Mouse (Mus musculus) lung, postnatal 10 days (tissue): ENCODE measurements at regions not wholly inside any gene's neighbourhood (a gene's known extent, or its start where the extent isn't known, plus 50 kb on each side); places are given as distances from the start of the nearest gene placed in this dataset.
"Not testable (repeated sequence)": the region's sequence is repeated elsewhere in the genome, so short reads cannot be mapped to it uniquely, and the experiment has no call there.

Experiments used
- DNase-seq: peaks from one replicate; pipeline ENCODE4 v3.0.0; 2021

DNA sequence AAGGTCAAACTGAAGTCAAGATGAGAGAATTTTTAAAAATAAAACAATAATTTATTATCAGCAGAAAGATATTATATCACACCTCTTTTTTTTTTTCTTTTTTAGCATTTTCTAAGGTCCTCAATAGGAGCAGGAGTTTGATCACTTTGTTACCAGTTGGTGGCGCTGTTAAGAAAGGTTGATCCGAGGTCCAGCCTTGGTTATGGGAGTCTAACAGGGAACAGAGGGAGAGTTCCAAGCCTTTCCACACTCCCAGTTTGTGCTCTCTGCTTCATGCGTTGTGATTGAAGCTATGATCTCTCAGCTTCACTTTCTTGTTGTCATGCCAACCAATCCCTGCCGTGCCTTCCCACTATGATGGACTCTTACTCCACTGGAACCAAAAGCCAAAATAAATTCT, 83.8 kb downstream of the Fam174a start:
- DNase-seq, result peak; percentile 40

DNA sequence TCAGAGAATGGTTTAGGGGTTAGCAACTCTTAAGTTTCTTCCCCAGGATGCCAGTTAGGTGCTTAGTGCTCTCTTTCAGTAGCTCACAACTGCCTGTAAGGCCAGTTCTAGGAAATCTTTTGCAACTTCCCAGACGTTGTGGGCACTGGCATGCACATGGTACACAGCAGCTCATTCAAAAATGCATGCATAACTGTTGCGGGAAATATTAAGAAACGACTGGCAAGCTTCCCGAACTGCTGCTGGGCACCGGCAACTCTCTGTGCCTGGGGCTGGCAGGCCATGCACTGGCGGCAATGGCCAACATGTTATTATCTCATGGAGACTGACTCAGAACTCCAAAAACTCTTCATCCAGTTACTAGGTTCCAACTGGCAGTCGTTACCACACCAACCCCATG, 86.3 kb downstream of the Fam174a start:
- no peak for DNase-seq

DNA sequence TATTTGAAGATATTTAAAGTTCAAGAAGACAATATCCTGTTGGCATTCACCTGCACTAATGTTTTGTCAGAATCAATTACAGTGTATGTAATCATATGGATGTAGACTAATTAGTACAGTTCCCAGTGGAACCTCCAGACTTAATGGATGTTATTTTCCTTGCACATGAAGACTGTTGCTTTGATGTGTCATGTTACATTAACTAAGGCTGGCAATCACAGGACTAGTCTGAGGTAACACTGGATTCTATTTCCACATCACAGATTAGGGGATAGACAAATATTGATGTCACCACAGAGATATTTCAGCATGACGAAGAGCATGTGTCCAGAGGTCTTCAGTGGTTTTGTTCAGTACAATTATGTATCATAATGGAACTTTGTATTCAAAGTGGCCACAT, 108.8 kb downstream of the Fam174a start:
- DNase-seq, result no peak

DNA sequence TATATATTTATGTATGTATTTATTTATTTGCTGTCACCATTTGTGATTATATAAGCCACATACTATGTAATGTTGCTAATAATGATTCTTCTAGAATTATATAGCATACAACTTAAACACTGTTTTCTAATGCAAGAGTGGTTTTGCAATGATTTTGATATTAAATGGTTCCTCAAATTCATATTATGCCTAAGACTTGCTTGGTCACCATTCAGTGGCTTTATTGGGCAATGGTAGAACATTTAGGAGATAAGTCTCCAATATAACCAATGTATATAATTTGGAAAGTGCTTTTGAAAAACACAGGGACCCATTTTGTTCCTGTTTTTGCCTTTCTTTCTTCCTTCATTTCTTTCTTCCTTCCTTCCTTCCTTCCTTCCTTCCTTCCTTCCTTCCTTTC, 112.0 kb downstream of the Fam174a start:
- no peak for DNase-seq

DNA sequence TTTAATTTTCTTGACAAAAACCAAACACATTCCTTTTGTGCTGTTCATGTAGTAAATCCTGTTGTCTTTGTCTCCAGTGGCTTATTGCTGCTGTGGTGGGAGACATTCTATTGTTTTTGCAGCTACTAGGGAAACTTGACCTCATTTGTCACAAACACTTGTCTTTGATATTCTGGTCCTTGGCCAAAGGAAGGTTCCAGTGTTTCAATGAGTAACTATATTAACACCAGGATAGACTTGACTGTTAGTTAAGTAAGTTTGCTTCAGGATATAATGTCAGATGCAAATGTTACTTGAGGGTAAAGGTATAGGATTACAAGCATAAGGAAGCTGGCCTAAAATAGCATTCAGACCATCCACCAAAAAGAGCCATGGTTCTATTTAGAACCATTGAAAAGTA, 123.7 kb downstream of the Fam174a start:
- DNase-seq, result no peak

DNA sequence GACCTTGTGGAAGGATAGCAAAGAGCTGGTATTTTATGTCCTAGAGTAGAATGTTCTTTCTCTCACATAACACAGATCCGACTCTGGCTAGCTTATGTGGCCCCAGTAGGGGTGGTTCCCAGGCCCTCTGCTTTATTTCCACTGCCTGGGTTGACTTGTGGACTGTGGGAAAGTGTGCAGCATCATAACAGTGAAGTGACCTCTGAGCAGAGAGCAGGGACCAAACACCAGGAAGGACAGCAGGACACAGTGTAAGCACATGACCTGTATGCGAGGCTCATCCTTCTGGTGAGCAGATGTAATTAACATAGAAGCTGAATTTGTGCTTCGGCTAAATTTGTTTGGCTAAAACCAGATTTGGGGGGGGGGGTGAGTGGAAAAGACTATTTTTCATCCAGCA, 132.1 kb downstream of the Fam174a start:
- no peak for DNase-seq

DNA sequence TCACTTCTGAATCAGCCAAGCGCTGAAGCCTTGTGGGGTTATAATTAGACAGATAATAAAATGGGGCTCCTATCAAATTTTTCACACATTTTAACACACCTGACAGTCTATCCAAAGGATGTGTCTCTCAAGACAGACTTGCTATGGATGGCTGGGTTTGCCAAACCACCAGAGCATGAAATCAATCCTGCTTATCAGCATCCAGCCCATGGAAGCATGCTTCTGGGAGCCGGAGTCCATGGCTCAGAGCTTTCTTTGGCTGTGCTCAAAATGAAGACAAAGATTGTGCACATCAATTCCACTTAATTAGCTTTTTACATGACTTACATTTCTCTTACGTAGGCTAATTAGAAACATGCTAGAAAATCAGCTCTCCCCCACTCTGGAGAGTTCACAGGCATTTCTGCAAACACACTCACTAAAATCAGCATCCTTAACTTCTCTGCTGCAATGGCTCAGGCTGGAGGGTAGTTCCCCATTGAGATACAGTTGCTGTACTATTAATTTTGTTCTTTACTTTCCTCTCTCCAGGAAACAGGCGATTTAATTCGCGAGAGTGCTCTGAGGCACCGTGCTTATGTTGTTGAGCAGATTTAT, 135.6 kb downstream of the Fam174a start:
- no peak for DNase-seq

DNA sequence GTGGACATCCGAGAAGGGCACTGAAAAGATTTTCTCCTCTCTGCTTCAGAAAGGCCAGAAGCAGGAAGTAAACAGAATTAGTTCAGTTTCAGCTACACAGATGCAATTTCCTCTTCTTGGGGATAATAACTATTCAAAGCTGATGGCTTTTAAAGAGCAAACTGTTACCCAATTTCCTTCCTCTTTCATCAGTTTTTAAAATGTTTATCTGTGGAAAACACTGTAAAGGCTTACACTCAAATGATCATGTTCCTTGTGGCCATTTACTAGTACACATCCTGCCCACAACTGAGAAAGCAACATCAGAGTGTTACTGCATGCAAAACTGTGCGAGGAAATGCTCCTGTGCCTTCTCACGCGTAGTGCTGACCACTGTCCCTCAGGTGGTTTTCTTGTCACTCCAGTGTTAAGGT, 137.5 kb downstream of the Fam174a start:
- no peak for DNase-seq

DNA sequence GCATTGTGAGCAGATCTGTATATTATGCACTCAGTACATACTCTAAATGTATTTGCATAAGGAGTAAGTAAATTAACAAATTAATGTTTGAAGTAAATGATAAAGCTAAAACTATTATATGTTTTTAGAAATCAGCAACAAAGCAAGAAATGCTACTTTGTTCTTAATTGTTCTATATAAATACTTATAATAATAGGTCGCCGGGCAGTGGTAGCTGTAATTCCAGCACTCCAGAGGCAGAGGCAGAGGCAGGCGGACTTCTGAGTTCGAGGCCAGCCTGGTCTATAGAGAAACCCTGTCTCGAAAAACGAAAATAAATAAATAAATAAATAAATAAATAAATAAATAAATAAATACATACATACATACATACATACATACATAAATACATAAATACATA, 138.3 kb downstream of the Fam174a start:
- peak; percentile 57 for DNase-seq

DNA sequence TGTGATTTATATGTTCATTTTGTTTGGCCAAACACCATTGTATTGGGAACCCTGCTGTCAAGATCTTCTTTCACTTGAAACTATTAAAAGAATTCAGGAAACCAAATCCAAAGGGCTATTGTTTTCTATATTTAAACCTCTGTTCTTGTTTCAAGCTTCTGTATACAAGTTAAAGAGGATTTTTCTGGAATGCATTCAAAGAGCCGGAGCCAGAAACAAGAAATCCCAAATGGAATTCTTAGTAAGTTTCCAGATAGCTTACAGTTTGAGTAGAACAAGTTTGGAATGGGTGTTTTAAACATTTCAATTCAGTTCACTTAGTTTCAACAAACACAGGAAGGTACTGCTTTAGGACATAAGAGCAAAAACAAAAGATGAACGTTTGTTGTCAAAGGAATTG, 140.8 kb downstream of the Fam174a start:
- peak; percentile 5 for DNase-seq

DNA sequence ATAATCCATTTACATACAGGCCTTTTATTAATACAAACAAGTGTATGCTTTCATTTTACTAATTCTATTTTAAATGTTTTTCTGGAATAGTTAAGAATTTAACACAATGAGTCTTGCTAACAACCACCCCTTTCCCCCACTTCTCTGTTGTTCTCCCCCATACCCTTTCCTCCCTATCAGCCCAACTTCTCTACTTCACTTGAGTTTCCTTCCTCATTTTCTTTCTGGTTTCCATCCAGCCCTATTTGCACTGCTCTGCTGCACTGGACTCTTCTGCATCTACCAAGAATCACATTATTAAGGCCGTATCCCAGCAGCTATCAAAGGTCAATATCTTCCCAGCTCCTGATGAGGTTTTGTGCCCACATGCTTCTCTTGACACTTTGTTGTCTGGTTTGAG, 145.9 kb downstream of the Fam174a start:
- no peak for DNase-seq

DNA sequence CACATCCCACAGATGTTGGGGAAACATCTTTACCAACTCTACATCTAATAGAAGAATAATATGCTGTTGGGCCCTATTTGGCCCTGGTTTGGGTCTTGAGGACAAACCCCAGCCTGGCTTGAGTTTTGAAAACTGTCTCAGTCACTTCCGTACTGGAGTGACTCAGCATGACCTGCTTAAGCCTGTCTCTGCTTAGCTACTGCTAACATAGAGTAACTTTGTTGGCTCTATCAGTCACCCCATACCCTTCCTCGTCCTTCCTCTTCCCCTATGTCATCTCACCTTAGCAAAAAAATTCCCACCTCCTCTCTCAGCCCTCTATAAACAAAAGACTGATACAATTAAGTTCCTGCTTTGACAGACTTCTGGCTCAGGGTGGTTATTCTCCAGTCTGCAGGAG, 154.7 kb downstream of the Fam174a start:
- DNase-seq, result no peak

DNA sequence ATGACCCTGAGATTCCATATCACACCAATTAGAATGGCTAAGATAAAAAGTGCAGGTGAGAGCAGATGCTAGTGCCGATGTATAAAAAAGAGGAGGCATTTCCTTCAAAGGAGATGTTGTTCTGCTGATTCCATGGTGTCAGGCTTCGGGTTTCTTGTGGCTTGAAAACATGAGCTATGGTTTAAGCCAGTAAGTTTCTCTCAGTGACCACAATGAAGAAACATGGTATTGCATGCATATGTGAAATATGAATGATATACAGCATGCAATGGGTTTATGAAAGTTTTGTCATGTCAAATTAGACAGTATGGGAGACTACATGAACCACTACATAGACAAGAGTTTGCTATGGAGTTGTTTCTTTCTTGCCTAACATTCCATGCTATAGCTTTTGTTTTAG, 155.3 kb downstream of the Fam174a start:
- DNase-seq, result no peak

DNA sequence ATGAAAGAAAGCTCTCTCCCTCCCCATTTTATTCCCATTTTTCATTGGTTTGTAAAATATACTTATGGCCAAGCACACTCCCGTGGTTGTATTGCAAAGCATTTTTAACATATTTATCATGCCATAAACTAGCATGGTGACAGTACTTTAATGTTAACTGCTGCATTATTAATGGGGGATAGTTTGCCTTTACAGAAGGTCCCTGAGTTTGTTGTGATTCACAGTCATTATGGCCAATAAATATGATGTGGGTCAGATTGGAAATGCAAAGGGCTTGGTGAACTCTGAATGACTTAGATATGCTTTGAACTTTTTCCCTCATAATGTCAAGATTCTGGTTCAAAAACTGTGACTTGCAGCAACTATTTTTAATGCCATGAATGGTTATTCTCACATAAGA, 157.1 kb downstream of the Fam174a start:
- DNase-seq, result no peak

DNA sequence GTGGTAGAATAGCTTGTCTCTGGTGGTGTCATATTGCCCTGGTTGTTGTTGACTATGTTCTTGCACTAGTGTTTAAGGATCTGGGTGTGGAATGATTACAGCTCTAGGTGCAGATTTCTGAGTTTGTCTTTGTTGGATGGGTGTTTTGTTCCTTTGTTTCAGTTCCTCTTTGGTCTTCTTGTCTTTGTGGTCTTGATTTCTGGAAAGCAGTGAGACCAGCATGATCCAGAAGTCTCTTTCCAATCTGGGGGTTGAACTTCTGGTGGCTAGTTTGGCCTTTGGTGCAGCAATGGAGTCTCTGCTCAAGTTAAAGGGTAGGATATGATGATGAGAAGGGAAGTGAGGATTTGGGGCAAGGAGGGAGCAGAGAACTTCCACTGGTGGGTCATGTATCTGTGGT, 174.4 kb downstream of the St8sia4 start:
- no peak for DNase-seq

DNA sequence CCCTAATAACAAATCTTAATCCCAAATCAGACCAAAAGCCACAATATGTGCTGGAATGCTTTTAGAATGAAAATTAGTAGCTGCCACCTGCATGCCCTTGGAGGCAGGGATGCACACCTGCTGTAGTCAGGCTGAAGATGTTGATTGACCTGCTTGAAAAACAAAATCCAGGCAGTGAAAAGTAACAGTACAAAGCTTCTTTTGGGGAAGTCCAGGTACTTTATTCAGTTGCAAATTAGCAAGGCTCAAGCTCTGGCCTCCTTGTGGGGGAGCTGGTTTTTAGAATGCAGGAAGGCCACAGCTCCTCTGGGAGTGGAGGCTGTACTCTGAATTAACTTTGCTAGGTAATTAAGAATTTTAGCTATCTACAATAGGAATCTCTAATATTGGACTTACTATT, 166.7 kb downstream of the St8sia4 start:
- not testable (repeated sequence) for DNase-seq

DNA sequence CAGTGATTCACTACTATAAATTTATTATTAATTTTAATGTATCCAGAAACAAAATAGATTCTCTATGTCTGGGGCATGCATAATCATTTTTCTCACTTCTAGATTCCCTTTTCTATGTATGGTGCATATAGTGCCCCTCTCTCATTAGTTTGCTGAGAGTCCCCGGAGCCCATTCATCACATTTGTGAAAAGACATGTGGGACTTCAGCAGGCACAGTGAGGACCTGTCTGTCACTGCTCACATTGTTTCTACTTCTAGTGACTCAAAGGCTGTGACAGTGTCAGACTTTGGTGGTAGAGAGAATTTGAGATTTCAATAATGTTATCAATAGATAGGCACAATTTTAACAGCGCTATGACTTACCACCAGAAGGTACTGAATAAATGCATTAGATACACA, 158.7 kb downstream of the St8sia4 start:
- DNase-seq, result no peak

DNA sequence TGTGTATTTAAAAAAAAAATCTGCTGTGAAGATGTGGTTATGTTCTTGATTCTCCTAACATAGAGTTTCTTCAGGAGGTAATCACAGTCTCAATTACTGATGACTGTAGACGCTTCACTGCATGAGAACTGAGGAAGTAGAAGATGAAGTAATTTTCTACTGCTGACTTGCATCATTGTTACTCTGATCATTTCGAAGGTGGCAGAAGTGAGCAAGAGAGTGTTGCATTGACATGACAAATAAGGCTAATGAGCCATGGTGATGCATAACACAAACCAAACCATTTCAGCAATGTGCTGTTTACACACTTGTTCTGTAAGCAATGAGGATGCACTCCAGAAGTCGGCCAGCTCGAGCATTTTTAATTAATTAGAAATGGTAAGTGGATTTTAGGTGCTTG, 138.6 kb downstream of the St8sia4 start:
- DNase-seq, result no peak

DNA sequence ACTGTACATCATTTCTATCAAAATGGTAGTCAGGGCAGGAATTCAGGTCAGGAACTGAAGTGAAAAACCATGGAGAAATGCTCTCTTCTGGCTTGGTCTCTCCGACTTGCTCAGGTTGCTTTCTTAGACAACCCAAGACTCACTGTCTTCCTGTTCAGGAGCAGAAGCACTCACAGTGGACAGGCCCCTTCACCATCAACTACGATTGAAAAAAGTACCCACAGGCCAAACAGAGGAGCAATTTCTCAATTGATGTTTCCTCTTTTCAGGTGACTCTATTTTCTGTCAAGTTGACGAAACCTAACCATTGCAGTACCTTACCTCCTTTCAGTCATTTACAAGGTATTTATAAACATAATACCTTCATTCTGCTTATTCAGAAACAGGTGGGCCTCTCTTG, 136.4 kb downstream of the St8sia4 start:
- DNase-seq, result no peak
